Mouse (Mus musculus) E14TG2a.4 (cell line): ENCODE results near the gene Efnb3.

Experiments used
- CTCF ChIP-seq: conservative IDR thresholded peaks from 2 replicates; pipeline ENCODE4 v1.5.1; 2014; ENCODE audit warnings: low read length
- NANOG ChIP-seq: IDR thresholded peaks from 2 replicates; pipeline ENCODE4 v1.6.1; 2014; ENCODE audit warnings: borderline replicate concordance, low read length, mixed read lengths
- POU5F1 ChIP-seq: IDR thresholded peaks from 2 replicates; pipeline ENCODE4 v1.6.1; 2014; ENCODE audit warnings: low read length, borderline replicate concordance

GRCm38 (mm10) chr11:69581147-69581688 lies 21.2 kb upstream of the Efnb3 start:
- TF ChIP-seq NANOG (no peak), CTCF (no peak), POU5F1 (no peak)
